ENCODE assay signal across 8 mouse cellular contexts in the genomic region with DNA sequence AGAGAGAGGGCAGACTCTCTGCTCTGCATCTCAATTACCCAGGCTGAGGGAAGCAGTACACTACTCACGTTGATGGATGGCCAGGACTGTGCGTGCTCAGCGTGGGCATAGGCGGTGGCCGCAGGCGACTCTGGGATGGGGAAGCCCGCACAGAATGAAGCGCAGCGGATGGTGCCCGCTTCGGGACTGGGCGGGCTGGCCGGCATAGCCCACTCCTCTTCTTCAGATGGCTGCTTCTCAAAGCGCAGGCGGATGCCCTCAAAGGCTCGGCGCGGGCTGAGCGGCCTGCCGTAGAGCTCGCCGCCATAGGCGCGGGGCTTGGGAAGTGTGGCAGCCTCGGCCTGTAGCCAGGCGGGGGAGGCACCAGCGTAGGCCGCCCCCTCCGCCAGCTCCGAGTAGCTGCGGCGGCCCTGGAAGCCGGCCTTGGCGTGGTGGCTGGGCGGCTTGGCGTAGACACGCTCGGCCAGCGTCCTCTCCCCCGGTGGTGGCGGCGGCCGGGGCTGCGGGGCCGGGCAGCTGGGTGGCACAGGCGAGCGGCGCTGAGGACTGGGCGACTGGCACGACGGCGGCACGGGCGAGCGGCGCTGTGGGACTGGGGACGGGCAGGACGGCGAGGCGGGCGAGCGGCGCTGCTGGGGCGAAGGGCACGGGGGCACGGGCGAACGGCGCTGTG. TPM values are rescaled to one million over a fixed set of nuclear protein-coding genes. Genes with fewer than 3 reads are reported as not detected.
A peak's percentile ranks its signal among the peaks of the same experiment; 100 is the strongest.
DNase-seq lines count a peak whose midpoint lies in the region; ATAC-seq lines count a peak whose summit lies in the region.

No protein-coding gene starts in this region.

- H3K4me3 ChIP-seq in forebrain, embryonic 10.5 days = peak overlapping the region; percentile 60
- peak overlapping the region; percentile 35 for H3K4me3 ChIP-seq in kidney, embryonic 14.5 days (ENCODE audit: low read length)
- H3K4me3 ChIP-seq in midbrain, embryonic 15.5 days = peak overlapping the region; percentile 34

- peak; percentile 56; the same call in 1 of the 2 replicates for ATAC-seq in kidney, embryonic 14.5 days (ENCODE audit: low FRiP score, low TSS enrichment)
- peak; percentile 65 for ATAC-seq in midbrain, embryonic 15.5 days (replicated peaks)

- peaks cover 82% of the 10 kb centered on the region for H3K27me3 ChIP-seq in forebrain, embryonic 10.5 days (ENCODE audit: poor library complexity, severe bottlenecking)
- 0 out of 2 replicates have a peak, but pooled peaks cover 8% of the 10 kb centered on the region for H3K27me3 ChIP-seq in kidney, embryonic 14.5 days (ENCODE audit: control insufficient read depth, insufficient read depth, low read length)
- no peaks in the 10 kb centered on the region; the same call in 1 of the 2 replicates for H3K27me3 ChIP-seq in midbrain, embryonic 15.5 days (replicated peaks)

- 6% methylated on average over 69 of the region's 69 CpGs for WGBS in forebrain, embryonic 10.5 days
- 17% methylated on average over 69 of the region's 69 CpGs for WGBS in kidney, embryonic 14.5 days
- WGBS in midbrain, embryonic 15.5 days = 10% methylated on average over 67 of the region's 69 CpGs

- H3K4me2 ChIP-seq in kidney, embryonic 14.5 days (replicated peaks; ENCODE audit: low read depth, low read length) = peak overlapping the region; percentile 77
- H3K4me2 ChIP-seq in midbrain, embryonic 15.5 days = peak overlapping the region; percentile 57

- peak overlapping the region; percentile 81 for H3K27ac ChIP-seq in forebrain, embryonic 10.5 days
- H3K27ac ChIP-seq in kidney, embryonic 14.5 days (ENCODE audit: low read depth, low read length) = no peak overlapping the region
- H3K27ac ChIP-seq in midbrain, embryonic 15.5 days = peak overlapping the region; percentile 54

- H3K36me3 ChIP-seq in forebrain, embryonic 10.5 days (replicated peaks) = peaks cover 23% of the 10 kb centered on the region
- peaks cover 5% of the 10 kb centered on the region; the same call in 1 of the 2 replicates for H3K36me3 ChIP-seq in kidney, embryonic 14.5 days (ENCODE audit: control insufficient read depth, insufficient read depth, low read length)
- no peaks in the 10 kb centered on the region; the same call in 1 of the 2 replicates for H3K36me3 ChIP-seq in midbrain, embryonic 15.5 days (replicated peaks)

- H3K9ac ChIP-seq in kidney, embryonic 14.5 days (ENCODE audit: low read depth, low read length) = peak overlapping the region; percentile 58
- peak overlapping the region; percentile 50 for H3K9ac ChIP-seq in midbrain, embryonic 15.5 days

- H3K4me1 ChIP-seq in forebrain, embryonic 10.5 days = peaks cover 47% of the 10 kb centered on the region
- peaks cover 12% of the 10 kb centered on the region for H3K4me1 ChIP-seq in kidney, embryonic 14.5 days (ENCODE audit: control insufficient read depth, insufficient read depth, low read length)
- peaks cover 23% of the 10 kb centered on the region for H3K4me1 ChIP-seq in midbrain, embryonic 15.5 days

- DNase-seq in kidney, adult 18-20 months = peak; percentile 48
- DNase-seq in kidney, adult 9 months = no peak
- peak; percentile 73 to 78 for DNase-seq in adrenal gland, postnatal 36 days
- DNase-seq in forebrain, embryonic 10.5 days (ENCODE audit: extremely low spot score, low spot score) = no peak
- no peak for DNase-seq in T-cell, adult 2 months (ENCODE audit: low spot score)
- no peak for DNase-seq in layer of hippocampus, adult 8-10 months (ENCODE audit: low spot score in 2 of 2)

- H3K9me3 ChIP-seq in forebrain, embryonic 10.5 days = no peaks in the 10 kb centered on the region
- no peaks in the 10 kb centered on the region for H3K9me3 ChIP-seq in kidney, embryonic 14.5 days (ENCODE audit: control insufficient read depth, low read length)
- no peaks in the 10 kb centered on the region for H3K9me3 ChIP-seq in midbrain, embryonic 15.5 days

RNA-seq across cellular contexts. Expression of a gene that starts 12.6 kb away (rescaled TPM):
- total RNA-seq in adrenal gland, postnatal 36 days (2021) = 10 to 100 TPM; 10.6 to 12.8 TPM
- 3.9 and 4.0 TPM in 2 replicates for polyA plus RNA-seq in forebrain, embryonic 10.5 days (2016; fragmentation: Nextera tagmentation; extraction: Ambion mirVana)
- 6.0 and 6.8 TPM in 2 replicates for polyA plus RNA-seq in kidney, embryonic 14.5 days (2014; fragmentation: Nextera tagmentation; extraction: Ambion mirVana)
- 11.7 and 12.1 TPM in 2 replicates for polyA plus RNA-seq in midbrain, embryonic 15.5 days (2015; fragmentation: Nextera tagmentation; extraction: Ambion mirVana)
- 10 to 100 TPM; 85.9 to 92.0 (median 89.4) TPM for total RNA-seq in layer of hippocampus, adult 8-10 months (2022)

RNA-seq across cellular contexts. Expression of a gene that starts 23.6 kb away (rescaled TPM):
- under 1 TPM; 0.23 to 0.33 TPM for total RNA-seq in adrenal gland, postnatal 36 days (2021)
- 0.23 and 0.37 TPM in 2 replicates for polyA plus RNA-seq in forebrain, embryonic 10.5 days (2016; fragmentation: Nextera tagmentation; extraction: Ambion mirVana)
- polyA plus RNA-seq in kidney, embryonic 14.5 days (2014; fragmentation: Nextera tagmentation; extraction: Ambion mirVana) = 0.07 TPM in 1 of 2 replicates, not detected in the other
- 0.13 and 0.19 TPM in 2 replicates for polyA plus RNA-seq in midbrain, embryonic 15.5 days (2015; fragmentation: Nextera tagmentation; extraction: Ambion mirVana)
- total RNA-seq in layer of hippocampus, adult 8-10 months (2022) = under 1 TPM in 1 of 4 experiments, not detected in 3; 0.18 TPM

RNA-seq across cellular contexts. Expression of a gene that starts 49.0 kb away (rescaled TPM):
- 100 to 1,000 TPM; 112 to 138 TPM for total RNA-seq in adrenal gland, postnatal 36 days (2021)
- polyA plus RNA-seq in forebrain, embryonic 10.5 days (2016; fragmentation: Nextera tagmentation; extraction: Ambion mirVana) = 98.3 and 99.9 TPM in 2 replicates
- polyA plus RNA-seq in kidney, embryonic 14.5 days (2014; fragmentation: Nextera tagmentation; extraction: Ambion mirVana) = 60.0 and 84.3 TPM in 2 replicates
- 33.8 and 34.6 TPM in 2 replicates for polyA plus RNA-seq in midbrain, embryonic 15.5 days (2015; fragmentation: Nextera tagmentation; extraction: Ambion mirVana)
- total RNA-seq in layer of hippocampus, adult 8-10 months (2022) = 100 to 1,000 TPM; 126 to 131 (median 130) TPM

Comparison
In these comparisons a context has a peak if more than half of its experiments do, and no peak if none do; other contexts are left out.
1. DNase-seq: peak in kidney, adult 18-20 months (single experiment) and adrenal gland, postnatal 36 days (2 of 2); none in kidney, adult 9 months (single experiment), forebrain, embryonic 10.5 days (single experiment), T-cell, adult 2 months (single experiment) and layer of hippocampus, adult 8-10 months (0 of 2).
2. Peak in every context shown above with its lines, with median percentiles within 50 percentile points of each other: H3K4me3 ChIP-seq.